Mouse (Mus musculus) forebrain, embryonic 10.5 days (tissue): ENCODE measurements around the gene Txnip. TPM values are rescaled to one million over a fixed set of nuclear protein-coding genes. Genes with fewer than 3 reads are reported as not detected.

Experiments
- DNase-seq: peaks from one replicate; pipeline ENCODE4 v3.0.0-alpha.2; 2017; ENCODE audit warnings: low spot score; ENCODE audit errors: extremely low spot score
- H3K27ac ChIP-seq: fragments of 300-500 bp; sonication (generic); 2 replicates; pipeline ENCODE4 v1.5.1; 2016; ENCODE audit warnings: mild to moderate bottlenecking
- H3K27me3 ChIP-seq: fragments of 300-500 bp; sonication (generic); 2 replicates; pipeline ENCODE4 v1.6.1; 2016; ENCODE audit warnings: mild to moderate bottlenecking; ENCODE audit not compliant: poor library complexity, severe bottlenecking
- H3K36me3 ChIP-seq: fragments of 300-500 bp; sonication (generic); replicated peaks from 2 replicates; pipeline ENCODE4 v1.6.1; 2016; ENCODE audit warnings: mild to moderate bottlenecking, moderate library complexity
- H3K4me1 ChIP-seq: fragments of 300-500 bp; sonication (generic); 2 replicates; pipeline ENCODE4 v1.6.1; 2016
- H3K4me3 ChIP-seq: fragments of 300-500 bp; sonication (generic); 2 replicates; pipeline ENCODE4 v1.5.1; 2016; ENCODE audit warnings: mild to moderate bottlenecking, moderate library complexity
- H3K9me3 ChIP-seq: fragments of 300-500 bp; sonication (generic); 2 replicates; pipeline ENCODE4 v1.6.1; 2016; ENCODE audit warnings: mild to moderate bottlenecking, moderate library complexity
- WGBS: fragments of 180-500 bp; shearing (Covaris S2); methylation state at CpG from one replicate; pipeline ENCODE4 v1.1.7; 2016; 5-methylcytosine and 5-hydroxymethylcytosine counted together
- polyA plus RNA-seq: library from polyadenylated mRNA; unstranded; fragments of >200 nt; fragmentation: Nextera tagmentation; extraction: Ambion mirVana; gene quantifications from 2 replicates; pipeline ENCODE4 v1.2.1, GENCODE M21; 2016

Txnip gene
- polyA plus RNA-seq, 1 experiment from 2014 or later, result 26.8 TPM

- H3K36me3 ChIP-seq, result peaks cover 25% of the 10 kb centered on the region
- no peak for DNase-seq
- WGBS, result 82% methylated on average over 10 of the region's 10 CpGs
- peak overlapping the region; percentile 62 for H3K27ac ChIP-seq
- no peak overlapping the region for H3K4me3 ChIP-seq
- H3K4me1 ChIP-seq, result peaks cover 26% of the 10 kb centered on the region
- no peaks in the 10 kb centered on the region for H3K9me3 ChIP-seq
- no peaks in the 10 kb centered on the region for H3K27me3 ChIP-seq
Measured at GRCm38 (mm10) chr3:96563911-96564632, 6.3 kb downstream of the Txnip start.

- Histone ChIP-seq H3K27me3 (no peaks in the 10 kb centered on the region), H3K4me1 (peaks cover 26% of the 10 kb centered on the region), H3K27ac (peak overlapping the region; percentile 62), H3K9me3 (no peaks in the 10 kb centered on the region), H3K4me3 (no peak overlapping the region), H3K36me3 (peaks cover 19% of the 10 kb centered on the region)
- 74% methylated on average over 7 of the region's 7 CpGs for WGBS
- DNase-seq, result no peak
Measured at GRCm38 (mm10) chr3:96564633-96565032, 6.9 kb downstream of the Txnip start.

- no peak overlapping the region for H3K4me3 ChIP-seq
- no peaks in the 10 kb centered on the region for H3K9me3 ChIP-seq
- DNase-seq, result no peak
- peaks cover 14% of the 10 kb centered on the region for H3K36me3 ChIP-seq
- H3K27me3 ChIP-seq, result no peaks in the 10 kb centered on the region
- H3K27ac ChIP-seq, result no peak overlapping the region
- H3K4me1 ChIP-seq, result peaks cover 22% of the 10 kb centered on the region
- WGBS, result 84% methylated on average over 3 of the region's 3 CpGs
Measured at GRCm38 (mm10) chr3:96565105-96565504, 7.3 kb downstream of the Txnip start.

GRCm38 (mm10) chr3:96566661-96567450 lies 9.1 kb downstream of the Txnip start:
- Histone ChIP-seq H3K27me3 (no peaks in the 10 kb centered on the region), H3K4me1 (peaks cover 9% of the 10 kb centered on the region; the same call in 1 of the 2 replicates), H3K27ac (no peak overlapping the region), H3K9me3 (no peaks in the 10 kb centered on the region), H3K4me3 (no peak overlapping the region), H3K36me3 (no peaks in the 10 kb centered on the region)
- 86% methylated on average over 8 of the region's 8 CpGs for WGBS
- no peak for DNase-seq

GRCm38 (mm10) chr3:96568605-96569004 lies 10.8 kb downstream of the Txnip start:
- Histone ChIP-seq H3K9me3 (no peaks in the 10 kb centered on the region), H3K4me1 (peaks cover 9% of the 10 kb centered on the region; the same call in 1 of the 2 replicates), H3K36me3 (no peaks in the 10 kb centered on the region), H3K27ac (no peak overlapping the region), H3K27me3 (no peaks in the 10 kb centered on the region), H3K4me3 (no peak overlapping the region)
- 80% methylated on average over 8 of the region's 8 CpGs for WGBS
- no peak for DNase-seq

GRCm38 (mm10) chr3:96569506-96569905 lies 11.7 kb downstream of the Txnip start:
- DNase-seq, result no peak
- Histone ChIP-seq H3K27ac (no peak overlapping the region), H3K36me3 (no peaks in the 10 kb centered on the region), H3K4me3 (no peak overlapping the region), H3K4me1 (peaks cover 12% of the 10 kb centered on the region; the same call in 1 of the 2 replicates), H3K27me3 (no peaks in the 10 kb centered on the region), H3K9me3 (no peaks in the 10 kb centered on the region)
- 91% methylated on average over 13 of the region's 13 CpGs for WGBS

- Histone ChIP-seq H3K27me3 (no peaks in the 10 kb centered on the region), H3K4me1 (peaks cover 12% of the 10 kb centered on the region; the same call in 1 of the 2 replicates), H3K36me3 (no peaks in the 10 kb centered on the region), H3K4me3 (no peak overlapping the region), H3K9me3 (no peaks in the 10 kb centered on the region), H3K27ac (peak overlapping the region; percentile 54)
- 89% methylated on average over 11 of the region's 11 CpGs for WGBS
- DNase-seq, result no peak
Measured at GRCm38 (mm10) chr3:96569966-96570605, 12.3 kb downstream of the Txnip start.

GRCm38 (mm10) chr3:96570643-96571042 lies 12.9 kb downstream of the Txnip start:
- peaks cover 17% of the 10 kb centered on the region; the same call in 1 of the 2 replicates for H3K4me1 ChIP-seq
- H3K4me3 ChIP-seq, result no peak overlapping the region
- no peaks in the 10 kb centered on the region for H3K9me3 ChIP-seq
- H3K27me3 ChIP-seq, result no peaks in the 10 kb centered on the region
- H3K36me3 ChIP-seq, result no peaks in the 10 kb centered on the region
- DNase-seq, result no peak
- 78% methylated on average over 7 of the region's 7 CpGs for WGBS
- H3K27ac ChIP-seq, result peak overlapping the region; percentile 54

GRCm38 (mm10) chr3:96571336-96571735 lies 13.6 kb downstream of the Txnip start:
- 0 out of 2 replicates have a peak overlapping the region, but pooled peaks have one; percentile 8 for H3K27ac ChIP-seq
- no peaks in the 10 kb centered on the region for H3K27me3 ChIP-seq
- no peaks in the 10 kb centered on the region for H3K36me3 ChIP-seq
- 84% methylated on average over 2 of the region's 2 CpGs for WGBS
- H3K4me3 ChIP-seq, result no peak overlapping the region
- peaks cover 22% of the 10 kb centered on the region for H3K4me1 ChIP-seq
- H3K9me3 ChIP-seq, result no peaks in the 10 kb centered on the region
- DNase-seq, result no peak

GRCm38 (mm10) chr3:96571896-96572698 lies 14.3 kb downstream of the Txnip start:
- 85% methylated on average over 16 of the region's 16 CpGs for WGBS
- Histone ChIP-seq H3K27ac (0 out of 2 replicates have a peak overlapping the region, but pooled peaks have one; percentile 8), H3K9me3 (no peaks in the 10 kb centered on the region), H3K4me1 (peaks cover 30% of the 10 kb centered on the region), H3K4me3 (no peak overlapping the region), H3K36me3 (no peaks in the 10 kb centered on the region), H3K27me3 (no peaks in the 10 kb centered on the region)
- DNase-seq, result no peak

GRCm38 (mm10) chr3:96573611-96574511 lies 16.1 kb downstream of the Txnip start:
- Histone ChIP-seq H3K27me3 (no peaks in the 10 kb centered on the region), H3K9me3 (no peaks in the 10 kb centered on the region), H3K4me1 (peaks cover 38% of the 10 kb centered on the region), H3K4me3 (no peak overlapping the region), H3K36me3 (no peaks in the 10 kb centered on the region), H3K27ac (no peak overlapping the region)
- 88% methylated on average over 18 of the region's 19 CpGs for WGBS
- DNase-seq, result no peak
